Mouse (Mus musculus) midbrain, embryonic 14.5 days (tissue): ENCODE measurements around the gene Prex1. TPM values are rescaled to one million over a fixed set of nuclear protein-coding genes. Genes with fewer than 3 reads are reported as not detected.
"Not testable (repeated sequence)": the region's sequence is repeated elsewhere in the genome, so short reads cannot be mapped to it uniquely, and the experiment has no call there.

ENCODE experiments used
- ATAC-seq: fragments of 200-750 bp; cut with Nextera tagmentation; 2 replicates; pipeline ENCODE4 v1.8.0; 2017; ENCODE audit warnings: moderate number of reproducible peaks, moderate library complexity; ENCODE audit not compliant: low FRiP score, low TSS enrichment
- DNase-seq: peaks from one replicate; pipeline ENCODE4 v3.0.0-alpha.2; 2015
- H3K27ac ChIP-seq: fragments of 300-500 bp; sonication (generic); replicated peaks from 2 replicates; pipeline ENCODE4 v1.5.1; 2014; ENCODE audit warnings: mild to moderate bottlenecking, low read depth, low read length, moderate library complexity
- H3K27me3 ChIP-seq: fragments of 300-500 bp; sonication (generic); 2 replicates; pipeline ENCODE4 v1.6.1; 2014; ENCODE audit warnings: low read length, control low read depth, mixed read lengths; ENCODE audit not compliant: control insufficient read depth, insufficient read depth
- H3K36me3 ChIP-seq: fragments of 300-500 bp; sonication (generic); 2 replicates; pipeline ENCODE4 v1.6.1; 2014; ENCODE audit warnings: low read length, control low read depth; ENCODE audit not compliant: control insufficient read depth, insufficient read depth
- H3K4me1 ChIP-seq: fragments of 300-500 bp; sonication (generic); 2 replicates; pipeline ENCODE4 v1.6.1; 2014; ENCODE audit warnings: mild to moderate bottlenecking, antibody characterized with exemption, low read length, control low read depth; ENCODE audit not compliant: control insufficient read depth, insufficient read depth
- H3K4me2 ChIP-seq: fragments of 300-500 bp; sonication (generic); 2 replicates; pipeline ENCODE4 v1.6.1; 2014; ENCODE audit warnings: mild to moderate bottlenecking, low read length, moderate library complexity
- H3K4me3 ChIP-seq: fragments of 300-500 bp; sonication (generic); replicated peaks from 2 replicates; pipeline ENCODE4 v1.5.1; 2014; ENCODE audit warnings: low read depth, low read length
- H3K9ac ChIP-seq: fragments of 300-500 bp; sonication (generic); replicated peaks from 2 replicates; pipeline ENCODE4 v1.6.1; 2014; ENCODE audit warnings: mild to moderate bottlenecking, low read length, moderate library complexity
- H3K9me3 ChIP-seq: fragments of 300-500 bp; sonication (generic); 2 replicates; pipeline ENCODE4 v1.6.1; 2016; ENCODE audit warnings: low read length, control low read depth, mixed read lengths; ENCODE audit not compliant: control insufficient read depth
- whole genome bisulfite sequencing: fragments of 180-500 bp; shearing (Covaris S2); extraction: QIAGEN DNeasy Blood & Tissue Kit; methylation state at CpG from one replicate; pipeline ENCODE4 v1.1.7; 2014; 5-methylcytosine and 5-hydroxymethylcytosine counted together
- polyA plus RNA-seq: library from polyadenylated mRNA; unstranded; fragments of >200 nt; fragmentation: Nextera tagmentation; extraction: Ambion mirVana; gene quantifications from 2 replicates; pipeline ENCODE4 v1.2.1, GENCODE M21; 2014

The Prex1 gene
- polyA plus RNA-seq, 1 experiment from 2014 or later, result 24.2 TPM

GRCm38 (mm10) chr2:166521878-166522611, 191.6 kb downstream of the Prex1 start:
- WGBS, result 25% methylated on average over 16 of the region's 16 CpGs
- ATAC-seq (no peak), DNase-seq (peak; percentile 59)
- Histone ChIP-seq H3K27ac (peak overlapping the region; percentile 72), H3K4me2 (peak overlapping the region; percentile 11; the same call in 1 of the 2 replicates), H3K4me1 (peaks cover 20% of the 10 kb centered on the region), H3K9me3 (no peaks in the 10 kb centered on the region), H3K36me3 (no peaks in the 10 kb centered on the region), H3K9ac (no peak overlapping the region), H3K27me3 (0 out of 2 replicates have a peak, but pooled peaks cover 4% of the 10 kb centered on the region), H3K4me3 (no peak overlapping the region)

DNA sequence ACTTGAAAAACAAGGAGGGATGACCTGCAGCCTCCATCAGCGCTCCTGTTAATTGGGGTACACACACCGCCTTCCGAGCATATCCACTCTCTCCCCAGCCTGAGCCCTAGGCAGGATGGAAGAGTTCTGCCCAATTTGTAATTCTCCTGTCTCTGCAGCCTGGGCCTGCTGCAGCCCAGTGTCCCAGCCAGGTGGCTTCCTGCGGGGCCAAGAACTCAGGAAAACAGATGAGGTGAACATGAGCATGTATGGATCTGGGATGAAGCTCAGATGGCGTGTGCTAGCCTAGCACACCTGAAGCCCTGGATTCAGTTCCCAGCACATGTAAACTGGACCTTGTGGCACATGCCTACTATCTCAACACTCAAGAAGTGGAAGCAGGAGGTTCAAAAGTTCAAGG, 192.2 kb downstream of the Prex1 start:
- no peaks in the 10 kb centered on the region for H3K36me3 ChIP-seq
- ATAC-seq (no peak), DNase-seq (no peak)
- H3K9ac ChIP-seq, result no peak overlapping the region
- H3K4me2 ChIP-seq, result no peak overlapping the region
- H3K27me3 ChIP-seq, result 0 out of 2 replicates have a peak, but pooled peaks cover 4% of the 10 kb centered on the region
- WGBS, result 95% methylated on average over 5 of the region's 5 CpGs
- H3K4me1 ChIP-seq, result peaks cover 20% of the 10 kb centered on the region
- no peaks in the 10 kb centered on the region for H3K9me3 ChIP-seq
- H3K4me3 ChIP-seq, result no peak overlapping the region
- H3K27ac ChIP-seq, result peak overlapping the region; percentile 72

DNA sequence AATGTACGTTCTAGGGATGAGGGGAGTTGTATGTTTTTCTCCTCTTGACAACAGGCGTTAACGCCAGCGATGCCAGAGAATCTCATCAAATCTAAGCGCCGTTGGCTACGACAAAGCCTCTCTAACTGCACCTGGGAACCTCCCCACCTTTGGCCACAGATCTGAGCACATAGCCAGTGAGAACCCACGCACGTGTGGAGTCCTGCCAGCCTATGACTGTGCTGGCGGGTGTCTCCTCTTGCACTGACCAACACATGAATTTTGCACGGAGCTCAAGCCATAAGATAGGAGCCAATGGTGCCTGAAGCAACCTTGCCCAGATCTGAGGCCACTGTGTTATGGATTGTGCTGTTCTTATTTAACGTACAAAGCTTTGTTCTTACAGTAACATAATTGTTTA, 193.1 kb downstream of the Prex1 start:
- no peak overlapping the region for H3K4me3 ChIP-seq
- no peaks in the 10 kb centered on the region for H3K36me3 ChIP-seq
- H3K4me2 ChIP-seq, result no peak overlapping the region
- ATAC-seq (no peak), DNase-seq (no peak)
- H3K9me3 ChIP-seq, result no peaks in the 10 kb centered on the region
- H3K9ac ChIP-seq, result no peak overlapping the region
- 93% methylated on average over 12 of the region's 12 CpGs for WGBS
- no peak overlapping the region for H3K27ac ChIP-seq
- H3K27me3 ChIP-seq, result 0 out of 2 replicates have a peak, but pooled peaks cover 4% of the 10 kb centered on the region
- peaks cover 20% of the 10 kb centered on the region for H3K4me1 ChIP-seq

DNA sequence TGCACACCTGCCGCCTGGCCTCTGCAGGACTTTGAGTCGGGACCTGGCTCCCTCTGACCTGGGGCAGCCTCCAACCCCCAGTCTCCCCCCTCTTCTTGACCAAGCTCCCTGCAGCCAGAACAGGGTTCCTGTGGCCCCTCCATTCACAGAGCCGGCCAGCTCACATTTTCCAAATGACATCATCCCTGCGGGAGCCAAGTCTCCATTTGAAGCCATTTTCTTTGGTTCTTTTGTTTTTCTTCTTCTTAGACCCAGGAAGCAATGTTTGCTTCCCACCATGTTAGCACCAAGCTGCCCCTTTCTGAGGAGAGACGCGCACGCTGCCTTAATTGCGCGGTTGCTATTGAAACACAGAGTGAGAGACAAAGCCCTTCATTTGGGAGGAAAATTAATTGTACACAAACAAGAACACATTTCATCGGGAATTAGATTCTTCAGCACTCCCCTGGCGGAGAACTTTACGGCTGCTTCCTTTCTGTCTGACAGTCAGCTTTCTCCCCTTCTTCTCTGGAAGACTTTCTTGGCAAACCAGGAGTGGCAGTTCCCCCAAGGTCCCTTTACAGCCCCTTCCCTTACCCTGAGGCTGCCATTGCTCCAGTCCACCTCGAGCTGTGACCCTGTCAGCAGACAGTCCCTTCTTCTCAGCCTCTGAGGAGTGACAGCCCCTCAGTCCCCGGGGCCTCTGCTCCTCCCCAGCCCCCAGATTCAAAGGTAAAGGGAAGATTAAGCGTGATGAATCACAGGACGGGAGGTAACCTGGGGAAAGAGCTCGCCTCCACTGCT, 196.0 kb downstream of the Prex1 start:
- not testable (repeated sequence) for H3K36me3 ChIP-seq, H3K9ac ChIP-seq, H3K9me3 ChIP-seq, H3K4me1 ChIP-seq, ATAC-seq, H3K27me3 ChIP-seq, H3K4me3 ChIP-seq
- peak; percentile 68 for DNase-seq
- Histone ChIP-seq H3K27ac (0 out of 2 replicates have a peak overlapping the region, but pooled peaks have one; percentile 20), H3K4me2 (peak overlapping the region; percentile 24)
- WGBS, result 6% methylated on average over 14 of the region's 17 CpGs

DNA sequence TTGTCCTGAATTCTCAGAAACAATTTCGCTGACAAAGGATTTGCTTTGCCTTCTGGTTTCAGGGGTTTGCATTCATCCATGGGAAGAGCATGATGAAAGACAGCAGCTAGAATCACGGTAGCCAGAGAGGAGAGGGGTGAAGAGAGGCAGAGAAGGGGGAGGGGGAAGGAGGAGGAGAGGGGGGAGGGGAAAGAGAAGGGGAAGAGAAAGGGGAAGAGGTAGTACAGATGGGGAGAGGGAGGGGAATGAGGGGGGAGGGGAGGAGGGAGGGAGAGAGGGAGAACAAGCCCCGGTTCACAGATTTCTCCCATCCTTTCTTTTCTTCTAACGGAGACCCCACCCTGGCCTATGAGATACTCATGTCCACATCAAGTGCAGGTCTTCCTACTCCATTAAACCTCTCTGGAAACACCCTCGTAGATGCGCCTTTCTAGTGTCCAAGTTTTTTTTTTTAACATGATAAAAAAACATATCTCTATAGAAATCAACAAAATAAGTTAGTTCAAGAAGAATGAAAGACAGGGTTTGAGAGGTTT, 196.7 kb downstream of the Prex1 start:
- no peak overlapping the region for H3K9ac ChIP-seq
- no peaks in the 10 kb centered on the region for H3K9me3 ChIP-seq
- 0 out of 2 replicates have a peak, but pooled peaks cover 4% of the 10 kb centered on the region for H3K27me3 ChIP-seq
- ATAC-seq, result no peak
- no peaks in the 10 kb centered on the region for H3K36me3 ChIP-seq
- 0 out of 2 replicates have a peak overlapping the region, but pooled peaks have one; percentile 20 for H3K27ac ChIP-seq
- H3K4me3 ChIP-seq, result no peak overlapping the region
- H3K4me2 ChIP-seq, result peak overlapping the region; percentile 24; the same call in 1 of the 2 replicates
- 24% methylated on average over 6 of the region's 6 CpGs for WGBS
- DNase-seq, result no peak
- H3K4me1 ChIP-seq, result peaks cover 8% of the 10 kb centered on the region

Other genes with a start within 250 kb of the Prex1 start
- gene Trp53rkb, start 78.7 kb upstream of the Prex1 start, polyA plus RNA-seq, result 9.4 and 11.4 TPM in 2 replicates
- gene Arfgef2, start 91.8 kb upstream of the Prex1 start, polyA plus RNA-seq, result 4.5 and 6.8 TPM in 2 replicates
- 100 and 128 TPM in 2 replicates for gene Cse1l, start 192.2 kb upstream of the Prex1 start, polyA plus RNA-seq